Mouse (Mus musculus): ENCODE measurements at regions not wholly inside any gene's neighbourhood (a gene's known extent, or its start where the extent isn't known, plus 50 kb on each side); places are given as distances from the start of the nearest gene placed in this dataset.

- no peak for DNase-seq (ENCODE audit: low spot score in 2 of 2)
Observed at GRCm38 (mm10) chr2:28349911-28350310, 96.7 kb upstream of the Ppp1r26 start.

GRCm38 (mm10) chr2:28351445-28351844 is 95.2 kb upstream of the Ppp1r26 start:
- no peak for DNase-seq (ENCODE audit: low spot score in 2 of 2)

DNA sequence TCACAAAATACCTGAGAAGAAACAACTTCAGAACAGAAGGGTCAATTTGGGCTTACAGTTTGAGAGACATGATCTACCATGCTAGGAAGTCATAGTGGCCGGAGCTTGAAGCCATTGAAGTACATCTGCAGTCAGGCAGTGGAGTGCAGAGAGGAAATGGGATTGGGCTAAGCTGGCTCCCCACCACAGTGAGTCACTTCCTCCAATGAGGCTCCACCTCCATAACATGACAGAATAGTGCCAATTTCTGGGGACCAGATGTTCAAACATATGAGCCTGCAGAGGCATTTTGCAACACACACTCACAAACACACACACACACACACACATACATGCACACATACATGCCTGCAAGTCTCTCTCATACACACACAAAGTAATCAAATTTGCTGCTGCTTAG is 93.7 kb upstream of the Ppp1r26 start:
- no peak for DNase-seq (ENCODE audit: low spot score in 2 of 2)

- DNase-seq (ENCODE audit: low spot score in 2 of 2): no peak
Observed at GRCm38 (mm10) chr2:28362199-28362598, 84.4 kb upstream of the Ppp1r26 start.

DNA sequence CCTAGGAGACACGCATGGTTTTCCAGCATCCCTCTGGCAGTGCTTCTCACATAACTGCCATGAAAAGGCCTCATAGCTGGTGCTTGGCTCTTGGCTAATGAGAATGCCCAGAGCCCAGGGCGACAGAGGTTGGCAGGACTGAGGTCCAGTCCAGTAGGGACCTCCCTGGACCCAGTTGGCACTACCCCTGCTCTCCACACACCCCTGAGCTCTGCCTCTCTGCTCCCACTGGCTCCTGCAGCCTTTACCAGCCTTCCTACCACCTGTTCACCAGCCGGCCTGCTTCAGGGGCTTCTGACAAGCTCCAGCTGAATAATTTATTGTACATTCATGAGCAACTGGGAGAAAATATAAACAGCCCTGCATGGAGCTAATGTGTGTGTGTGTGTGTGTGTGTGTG is 82.0 kb upstream of the Ppp1r26 start:
- no peak for DNase-seq (ENCODE audit: low spot score in 2 of 2)

DNA sequence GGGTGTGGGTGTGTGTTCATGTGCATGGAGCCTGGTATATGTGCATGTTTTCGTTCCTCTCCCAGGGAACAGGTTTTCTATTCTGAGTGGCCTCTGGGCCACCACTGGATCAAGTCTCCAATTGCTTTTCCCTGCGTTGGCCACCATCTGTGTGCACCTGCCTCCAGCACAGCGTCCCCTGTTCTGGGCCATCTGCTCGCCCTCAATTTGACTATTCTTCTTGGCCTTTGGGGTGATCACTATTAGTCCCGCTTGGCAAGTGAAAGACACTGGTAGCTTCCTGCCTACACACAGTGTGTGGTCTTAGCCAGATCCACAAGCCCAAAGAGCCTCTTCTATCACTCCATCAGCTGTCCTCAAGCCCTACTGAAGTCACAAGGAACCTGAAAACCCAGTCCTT is 80.8 kb upstream of the Ppp1r26 start:
- DNase-seq (ENCODE audit: low spot score in 2 of 2): no peak

- DNase-seq (ENCODE audit: low spot score in 2 of 2): peak in 1 of 2 experiments; percentile 63
Observed at GRCm38 (mm10) chr2:28374838-28375237, 71.8 kb upstream of the Ppp1r26 start.

- DNase-seq (ENCODE audit: low spot score in 2 of 2): peak in 1 of 2 experiments; percentile 44
Observed at GRCm38 (mm10) chr2:28377948-28378822, 68.4 kb upstream of the Ppp1r26 start.

DNA sequence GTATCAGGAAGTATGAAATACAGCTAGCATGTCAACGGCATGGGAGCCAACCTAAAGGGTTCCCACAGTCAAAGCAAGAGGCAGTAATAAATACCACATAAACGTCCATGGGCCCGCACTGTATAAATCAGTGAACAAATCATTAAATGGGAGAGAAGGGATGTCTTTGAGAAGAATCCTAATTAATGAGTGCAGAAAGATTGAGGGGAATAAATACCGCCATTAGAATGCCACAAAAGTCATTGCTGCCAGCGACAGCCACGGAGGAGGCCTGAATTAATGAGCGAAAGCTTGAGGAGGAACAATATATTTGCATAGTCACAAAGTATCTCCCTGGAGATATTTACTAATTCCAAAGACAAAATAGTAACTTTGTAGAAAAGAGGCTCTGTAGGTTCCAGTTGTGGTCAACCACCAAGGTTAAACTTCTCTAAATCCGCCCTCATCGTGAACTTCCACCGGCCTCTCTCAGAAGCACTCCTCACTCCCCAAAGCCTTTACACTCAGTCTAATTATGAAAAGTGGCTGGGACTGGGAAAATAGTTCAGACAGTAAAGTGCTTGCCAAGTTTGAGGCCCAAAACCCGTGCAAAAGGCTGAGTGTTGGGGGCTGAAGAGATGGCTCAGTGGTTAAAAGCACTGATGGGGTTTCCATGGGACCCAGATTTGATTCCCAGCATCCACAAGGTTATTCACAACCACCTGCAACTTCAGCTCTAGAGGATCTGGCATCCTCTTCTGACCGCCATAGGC is 64.4 kb upstream of the Ppp1r26 start:
- DNase-seq (ENCODE audit: low spot score in 2 of 2): no peak

- DNase-seq (ENCODE audit: low spot score in 2 of 2): no peak
Observed at GRCm38 (mm10) chr2:28384875-28385274, 61.7 kb upstream of the Ppp1r26 start.

- DNase-seq (ENCODE audit: low spot score in 2 of 2): no peak
Observed at GRCm38 (mm10) chr2:28386784-28387183, 59.8 kb upstream of the Ppp1r26 start.

GRCm38 (mm10) chr2:28387422-28387836 is 59.2 kb upstream of the Ppp1r26 start:
- DNase-seq (ENCODE audit: low spot score in 2 of 2): peak; percentile 73 to 77

- no peak for DNase-seq (ENCODE audit: low spot score in 2 of 2)
Observed at GRCm38 (mm10) chr2:28387926-28388325, 58.7 kb upstream of the Ppp1r26 start.

- no peak for DNase-seq (ENCODE audit: low spot score in 2 of 2)
Observed at GRCm38 (mm10) chr2:28389703-28390102, 56.9 kb upstream of the Ppp1r26 start.

DNA sequence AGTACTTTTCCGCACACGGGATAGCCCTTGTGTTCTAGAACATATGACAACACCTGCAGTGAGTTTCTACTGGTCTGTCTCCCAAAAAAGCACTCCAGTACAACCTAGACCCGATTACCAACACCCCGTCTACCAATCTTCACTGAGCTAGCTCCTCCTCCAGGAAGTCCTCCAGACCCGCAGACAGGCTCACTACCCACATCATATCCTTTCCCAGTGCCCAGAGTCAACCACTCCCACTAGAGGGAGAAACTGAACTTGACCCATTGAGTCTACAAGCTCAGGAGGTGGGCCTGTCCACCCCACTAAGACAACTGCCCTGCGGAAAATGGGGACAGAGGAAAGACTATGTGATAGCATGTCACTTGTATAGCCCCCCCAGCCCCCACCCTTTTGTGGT is 51.2 kb upstream of the Ppp1r26 start:
- no peak for DNase-seq (ENCODE audit: low spot score in 2 of 2)
